Mouse (Mus musculus) thymus, postnatal 25 days (tissue): Measurements from ENCODE around the gene Mertk.

ENCODE experiments used
- DNase-seq: peaks from one replicate; pipeline ENCODE4 v3.0.0; 2022

The Mertk gene

GRCm38 (mm10) chr2:128827787-128828186, 129.0 kb downstream of the Mertk start:
- no peak for DNase-seq

GRCm38 (mm10) chr2:128832611-128833010, 133.9 kb downstream of the Mertk start:
- no peak for DNase-seq

- DNase-seq = no peak
Observed at GRCm38 (mm10) chr2:128833035-128833434, 134.3 kb downstream of the Mertk start.

GRCm38 (mm10) chr2:128833435-128833834, 134.7 kb downstream of the Mertk start:
- no peak for DNase-seq

GRCm38 (mm10) chr2:128837531-128837930, 138.8 kb downstream of the Mertk start:
- no peak for DNase-seq

- no peak for DNase-seq
Observed at GRCm38 (mm10) chr2:128838611-128839010, 139.9 kb downstream of the Mertk start.

GRCm38 (mm10) chr2:128839501-128839900, 140.7 kb downstream of the Mertk start:
- DNase-seq = no peak

- DNase-seq = no peak
Observed at GRCm38 (mm10) chr2:128842437-128842836, 143.7 kb downstream of the Mertk start.

GRCm38 (mm10) chr2:128850036-128850435, 151.3 kb downstream of the Mertk start:
- no peak for DNase-seq
